Mouse (Mus musculus): ENCODE results near the gene Wwp2.

DNA sequence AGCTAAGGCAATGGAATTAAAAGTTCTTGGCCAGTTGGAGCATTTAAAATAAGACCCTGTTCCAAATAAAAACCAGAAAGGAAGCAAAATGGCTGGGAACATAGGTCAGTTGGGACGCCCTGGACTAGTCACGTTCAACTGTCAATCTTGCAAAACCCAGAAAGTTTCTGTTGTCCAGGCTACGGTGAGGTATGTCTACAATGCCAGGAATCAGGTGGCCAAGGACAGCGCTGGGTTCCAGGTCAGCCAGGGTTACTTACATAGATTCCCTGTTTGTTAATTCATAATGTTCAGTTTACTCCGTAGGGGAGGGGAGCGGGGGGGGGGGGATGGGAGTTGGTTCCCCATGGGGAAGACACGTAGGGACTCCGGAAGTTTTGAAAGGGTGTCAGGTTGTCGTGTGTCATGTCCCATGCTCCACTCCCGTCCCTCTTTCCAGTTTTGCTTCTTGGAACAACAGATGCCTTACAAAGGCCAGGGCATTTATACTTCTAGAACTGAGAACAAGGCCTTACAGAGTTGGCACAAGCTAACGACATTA lies 674 bp upstream of the Wwp2 start:
- TF ChIP-seq POLR2A (IDR thresholded peaks at IDR 0.05; ENCODE audit: low read depth, low read length): no peak
- TF ChIP-seq CTCF (IDR thresholded peaks at IDR 0.05; ENCODE audit: extremely low read depth, insufficient read depth, insufficient read length, insufficient replicate concordance): no peak

Data from spleen, adult 2 months (tissue).